Mouse (Mus musculus): ENCODE measurements around the gene Pdss2. TPM values are rescaled to one million over a fixed set of nuclear protein-coding genes. Genes with fewer than 3 reads are reported as not detected.

The Pdss2 gene
- polyA plus RNA-seq, 1 experiment from 2014 or later: 15.2 TPM

DNA sequence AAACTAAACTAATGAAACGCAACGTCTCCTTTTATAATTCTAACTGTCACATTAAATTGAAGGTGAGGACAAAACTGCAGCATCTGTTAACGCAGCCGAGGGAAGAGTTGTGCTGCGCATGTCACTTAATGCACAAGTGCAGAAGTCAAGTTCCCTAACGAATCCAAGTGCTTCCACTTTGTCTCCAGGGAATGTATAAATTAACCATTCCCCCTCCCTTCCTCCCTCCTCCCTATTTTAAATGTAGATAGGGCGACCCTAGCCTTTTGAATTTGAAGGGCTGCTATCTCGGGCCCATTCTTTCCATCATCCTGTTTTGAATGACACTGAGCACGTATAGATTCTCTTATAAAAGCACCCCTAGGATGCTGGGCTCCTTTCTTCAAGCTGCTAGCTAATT, 256.2 kb downstream of the Pdss2 start:
- H3K4me3 ChIP-seq: peak overlapping the region; percentile 85
- WGBS: 3% methylated on average over 9 of the region's 9 CpGs
- peaks cover 44% of the 10 kb centered on the region for H3K4me1 ChIP-seq
- H3K27me3 ChIP-seq (ENCODE audit: low read depth, poor library complexity, severe bottlenecking): no peaks in the 10 kb centered on the region
- H3K36me3 ChIP-seq: no peaks in the 10 kb centered on the region
- no peak for DNase-seq (ENCODE audit: low spot score)
- H3K9me3 ChIP-seq (replicated peaks): no peaks in the 10 kb centered on the region
- H3K27ac ChIP-seq (replicated peaks): peak overlapping the region; percentile 100

GRCm38 (mm10) chr10:43477865-43478681, 256.8 kb downstream of the Pdss2 start:
- H3K36me3 ChIP-seq: no peaks in the 10 kb centered on the region
- under 1% methylated on average over 42 of the region's 42 CpGs for WGBS
- H3K4me1 ChIP-seq: peaks cover 51% of the 10 kb centered on the region
- peak overlapping the region; percentile 100 for H3K27ac ChIP-seq (replicated peaks)
- H3K4me3 ChIP-seq: peak overlapping the region; percentile 85
- no peaks in the 10 kb centered on the region for H3K9me3 ChIP-seq (replicated peaks)
- peak; percentile 84 for DNase-seq (ENCODE audit: low spot score)
- no peaks in the 10 kb centered on the region for H3K27me3 ChIP-seq (ENCODE audit: low read depth, poor library complexity, severe bottlenecking)

- Histone ChIP-seq H3K4me3 (peak within 1 kb of the TSS; percentile 85), H3K27me3 (ENCODE audit: low read depth, poor library complexity, severe bottlenecking) (no peaks in the 10 kb centered on the region), H3K36me3 (no peaks in the 10 kb centered on the region), H3K27ac (replicated peaks) (peak within 1 kb of the TSS; percentile 100), H3K9me3 (replicated peaks) (no peaks in the 10 kb centered on the region), H3K4me1 (peaks cover 58% of the 10 kb centered on the region)
- WGBS: under 1% methylated on average over 65 of the region's 101 CpGs
- peak; percentile 77 for DNase-seq (ENCODE audit: low spot score)
These were observed 257.6 kb downstream of the Pdss2 start, which contains the start of gene Bend3 for GRCm38 (mm10) chr10:43478751-43479435. Bend3 (plus strand) TSS chr10:43478831.

DNA sequence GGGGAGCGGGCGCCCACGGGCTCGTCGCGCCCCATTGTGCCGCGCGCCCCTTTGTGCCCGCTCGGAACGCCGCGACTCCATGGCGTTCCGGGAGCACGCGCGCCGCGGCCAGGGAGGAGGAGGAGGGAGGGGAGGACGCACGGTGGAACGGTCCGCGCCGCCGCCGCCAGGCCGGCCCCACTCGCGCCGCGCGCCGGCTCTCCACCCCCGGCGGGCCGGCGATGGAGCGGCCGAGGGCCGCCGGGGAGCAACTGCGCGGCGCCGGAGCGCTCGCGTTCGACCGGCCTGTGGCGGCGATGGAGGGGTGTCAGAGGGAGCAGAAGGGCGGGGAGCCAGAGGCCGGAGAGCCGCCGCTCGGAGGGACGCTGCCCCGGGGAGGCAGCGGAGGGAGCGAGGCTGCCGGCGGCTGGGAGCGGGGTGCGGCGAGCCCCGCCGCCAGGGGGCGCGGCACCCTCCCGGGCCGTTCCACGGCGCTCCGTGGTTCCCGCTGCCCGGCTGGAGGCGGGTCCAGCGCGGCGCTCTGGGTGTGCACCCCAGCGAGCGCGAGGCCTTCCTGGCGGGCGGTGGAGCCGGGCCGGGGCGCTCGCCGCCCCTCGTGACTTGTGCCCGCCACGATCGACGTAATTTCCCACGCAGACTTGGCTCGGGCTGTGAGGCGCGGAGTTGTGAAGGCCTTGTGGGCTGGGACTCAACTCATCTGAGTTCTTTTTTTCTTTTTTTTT, 258.3 kb downstream of the Pdss2 start:
- no peaks in the 10 kb centered on the region for H3K9me3 ChIP-seq (replicated peaks)
- H3K27ac ChIP-seq (replicated peaks): peak overlapping the region; percentile 100
- DNase-seq (ENCODE audit: low spot score): peak; percentile 84
- H3K4me3 ChIP-seq: peak overlapping the region; percentile 85
- H3K27me3 ChIP-seq (ENCODE audit: low read depth, poor library complexity, severe bottlenecking): no peaks in the 10 kb centered on the region
- 0 out of 2 replicates have a peak, but pooled peaks cover 3% of the 10 kb centered on the region for H3K36me3 ChIP-seq
- peaks cover 58% of the 10 kb centered on the region for H3K4me1 ChIP-seq
- under 1% methylated on average over 90 of the region's 103 CpGs for WGBS

- peak overlapping the region; percentile 100 for H3K27ac ChIP-seq (replicated peaks)
- 2% methylated on average over 13 of the region's 13 CpGs for WGBS
- 0 out of 2 replicates have a peak, but pooled peaks cover 3% of the 10 kb centered on the region for H3K36me3 ChIP-seq
- H3K9me3 ChIP-seq (replicated peaks): no peaks in the 10 kb centered on the region
- peak; percentile 18 for DNase-seq (ENCODE audit: low spot score)
- peaks cover 58% of the 10 kb centered on the region for H3K4me1 ChIP-seq
- H3K4me3 ChIP-seq: peak overlapping the region; percentile 85
- no peaks in the 10 kb centered on the region for H3K27me3 ChIP-seq (ENCODE audit: low read depth, poor library complexity, severe bottlenecking)
These were observed 259.1 kb downstream of the Pdss2 start for GRCm38 (mm10) chr10:43480227-43480849.

GRCm38 (mm10) chr10:43481179-43481578, 259.9 kb downstream of the Pdss2 start:
- peak overlapping the region; percentile 85 for H3K4me3 ChIP-seq
- no peak overlapping the region for H3K27ac ChIP-seq (replicated peaks)

GRCm38 (mm10) chr10:43482021-43482420, 260.7 kb downstream of the Pdss2 start:
- WGBS: 88% methylated on average over 5 of the region's 5 CpGs
- Histone ChIP-seq H3K36me3 (peaks cover 14% of the 10 kb centered on the region; the same call in 1 of the 2 replicates), H3K4me3 (no peak overlapping the region), H3K9me3 (replicated peaks) (no peaks in the 10 kb centered on the region), H3K27me3 (ENCODE audit: low read depth, poor library complexity, severe bottlenecking) (no peaks in the 10 kb centered on the region), H3K4me1 (peaks cover 51% of the 10 kb centered on the region), H3K27ac (replicated peaks) (no peak overlapping the region)
- DNase-seq (ENCODE audit: low spot score): no peak

More at GRCm38 (mm10) chr10:43481179-43481578, 259.9 kb downstream of the Pdss2 start:
- 37% methylated on average over 4 of the region's 4 CpGs for WGBS
- DNase-seq (ENCODE audit: low spot score): no peak
- Histone ChIP-seq H3K4me1 (peaks cover 58% of the 10 kb centered on the region), H3K27me3 (ENCODE audit: low read depth, poor library complexity, severe bottlenecking) (no peaks in the 10 kb centered on the region), H3K36me3 (0 out of 2 replicates have a peak, but pooled peaks cover 8% of the 10 kb centered on the region), H3K9me3 (replicated peaks) (no peaks in the 10 kb centered on the region)

- H3K4me1 ChIP-seq: peaks cover 48% of the 10 kb centered on the region
- 61% methylated on average over 9 of the region's 9 CpGs for WGBS
- H3K9me3 ChIP-seq (replicated peaks): no peaks in the 10 kb centered on the region
- H3K4me3 ChIP-seq: peak overlapping the region; percentile 11; the same call in 1 of the 2 replicates
- H3K27me3 ChIP-seq (ENCODE audit: low read depth, poor library complexity, severe bottlenecking): no peaks in the 10 kb centered on the region
- peak overlapping the region; percentile 63 for H3K27ac ChIP-seq (replicated peaks)
- DNase-seq (ENCODE audit: low spot score): no peak
- peaks cover 14% of the 10 kb centered on the region; the same call in 1 of the 2 replicates for H3K36me3 ChIP-seq
These were observed 262.2 kb downstream of the Pdss2 start for GRCm38 (mm10) chr10:43483426-43483995.

GRCm38 (mm10) chr10:43485751-43486268, 264.5 kb downstream of the Pdss2 start:
- Histone ChIP-seq H3K27ac (replicated peaks) (no peak overlapping the region), H3K27me3 (ENCODE audit: low read depth, poor library complexity, severe bottlenecking) (no peaks in the 10 kb centered on the region), H3K36me3 (peaks cover 14% of the 10 kb centered on the region; the same call in 1 of the 2 replicates), H3K4me3 (no peak overlapping the region), H3K9me3 (replicated peaks) (no peaks in the 10 kb centered on the region), H3K4me1 (peaks cover 57% of the 10 kb centered on the region)
- 91% methylated on average over 6 of the region's 6 CpGs for WGBS
- DNase-seq (ENCODE audit: low spot score): no peak

DNA sequence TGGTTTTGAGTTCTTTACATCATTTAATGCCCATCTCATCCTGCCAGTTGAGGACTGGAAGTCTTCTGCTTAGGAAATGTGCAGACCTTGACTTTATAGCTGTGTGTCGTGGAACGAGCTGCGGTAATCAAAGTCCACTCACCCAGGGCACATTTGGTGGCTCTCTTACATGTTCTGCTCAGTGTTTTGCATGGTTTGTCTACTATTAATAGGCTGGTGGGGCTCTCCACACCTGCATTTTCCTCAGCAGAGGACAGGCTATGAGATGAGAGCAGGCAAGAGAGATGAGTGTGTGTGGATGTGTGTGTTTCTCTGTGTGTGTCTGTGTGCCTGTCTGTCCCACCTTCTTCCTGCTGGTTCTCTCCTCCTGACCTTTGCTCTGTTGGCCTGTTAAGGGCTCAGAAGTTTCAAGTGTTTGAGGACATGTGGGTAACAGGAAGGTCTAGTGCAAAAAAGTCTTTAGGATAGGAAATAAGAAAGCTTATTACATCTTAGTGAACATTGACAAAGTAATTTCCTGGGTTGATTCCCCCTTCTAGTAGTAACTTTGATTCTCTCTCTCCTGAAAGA, 266.2 kb downstream of the Pdss2 start:
- Histone ChIP-seq H3K4me1 (peaks cover 40% of the 10 kb centered on the region), H3K9me3 (replicated peaks) (no peaks in the 10 kb centered on the region), H3K27ac (replicated peaks) (no peak overlapping the region), H3K4me3 (no peak overlapping the region), H3K27me3 (ENCODE audit: low read depth, poor library complexity, severe bottlenecking) (no peaks in the 10 kb centered on the region), H3K36me3 (peaks cover 14% of the 10 kb centered on the region; the same call in 1 of the 2 replicates)
- no peak for DNase-seq (ENCODE audit: low spot score)
- 96% methylated on average over 3 of the region's 3 CpGs for WGBS

DNA sequence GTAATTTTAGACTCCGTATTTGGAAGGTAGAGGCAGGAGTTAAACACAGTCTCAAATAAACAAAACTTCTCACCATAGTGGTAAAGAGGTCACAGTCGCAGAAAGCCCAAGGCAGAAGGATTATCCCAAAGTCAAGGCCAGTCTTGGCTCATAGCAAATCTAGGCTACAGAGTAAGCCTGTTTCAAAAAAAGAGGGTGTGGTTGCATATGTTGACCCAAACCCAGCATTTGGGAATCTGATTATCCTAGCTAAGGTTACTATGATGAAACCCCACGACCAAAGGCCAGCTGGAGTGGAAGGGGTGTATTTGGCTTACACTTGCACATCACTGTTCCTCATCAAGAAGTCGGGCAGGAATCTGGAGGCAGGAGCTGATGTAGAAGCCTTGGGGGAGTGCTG, 267.0 kb downstream of the Pdss2 start:
- no peak for DNase-seq (ENCODE audit: low spot score)
- peaks cover 19% of the 10 kb centered on the region for H3K36me3 ChIP-seq
- 85% methylated on average over 4 of the region's 4 CpGs for WGBS
- no peaks in the 10 kb centered on the region for H3K9me3 ChIP-seq (replicated peaks)
- peaks cover 33% of the 10 kb centered on the region for H3K4me1 ChIP-seq
- H3K4me3 ChIP-seq: no peak overlapping the region
- no peaks in the 10 kb centered on the region for H3K27me3 ChIP-seq (ENCODE audit: low read depth, poor library complexity, severe bottlenecking)
- H3K27ac ChIP-seq (replicated peaks): no peak overlapping the region

All from midbrain, embryonic 10.5 days (tissue).